Mouse (Mus musculus) frontal cortex, postnatal 10 days (tissue): Measurements from ENCODE around the gene Gm21828.
"Not testable (repeated sequence)": the region's sequence is repeated elsewhere in the genome, so short reads cannot be mapped to it uniquely, and the experiment has no call there.

Experiments used
- DNase-seq, 2 experiments: peaks; one replicate each; pipeline ENCODE4 v3.0.0; 2022; ENCODE audit warnings: low spot score in 2 of 2, mixed read lengths in 1 of 2

Gm21828 gene

GRCm38 (mm10) chrY:13223828-13224227 lies at the start of gene Gm21828:
Gene Gm21828 (minus strand): TSS chrY:13223928.
- not testable (repeated sequence) for DNase-seq

DNA sequence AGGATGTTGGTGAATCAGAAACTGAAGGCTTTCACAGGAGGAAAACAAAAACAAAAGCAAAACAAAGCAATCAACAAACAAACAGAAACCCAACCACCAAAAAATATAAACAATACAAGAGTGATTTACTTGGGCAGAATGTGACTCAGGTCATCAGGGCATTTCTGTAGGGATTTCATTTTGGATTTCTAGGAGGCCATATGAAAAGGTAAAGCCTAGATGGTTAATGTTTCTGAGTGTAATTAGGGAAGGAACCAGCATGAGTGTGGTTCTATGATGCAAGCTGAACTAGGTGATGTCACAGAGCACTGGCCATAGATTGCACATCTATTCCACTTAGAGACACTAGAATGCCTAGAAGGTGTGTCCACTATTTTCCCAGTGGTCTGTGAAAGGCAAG lies 28.4 kb upstream of the Gm21828 start, which contains the start of the genes Gm21440 and Gm21454:
TSS of gene Gm21440 (plus strand) at position 301 of the 400 bp plus-strand sequence.
TSS of gene Gm21454 (plus strand) at position 352 of the 400 bp plus-strand sequence.
- not testable (repeated sequence) for DNase-seq
